Mouse (Mus musculus) monocyte, adult 5-6 weeks (primary cell): ENCODE measurements around the gene Ralb. TPM values are rescaled to one million over a fixed set of nuclear protein-coding genes. Genes with fewer than 3 reads are reported as not detected.

Source experiments
- ATAC-seq: fragments of 153-309, 156-312 bp; replicated peaks from 2 replicates; pipeline ENCODE4 v1.8.0; 2017; ENCODE audit warnings: mild to moderate bottlenecking; ENCODE audit not compliant: low TSS enrichment, insufficient number of reproducible peaks, severe bottlenecking, poor library complexity, low FRiP score
- total RNA-seq: library from RNA; stranded (forward); fragments of 200-1000, 200-491, 200-594 nt; gene quantifications from 3 replicates; pipeline ENCODE4 v1.2.3, GENCODE M21; 2017

Ralb gene
- total RNA-seq, 1 experiment from 2014 or later: 45.4 TPM

DNA sequence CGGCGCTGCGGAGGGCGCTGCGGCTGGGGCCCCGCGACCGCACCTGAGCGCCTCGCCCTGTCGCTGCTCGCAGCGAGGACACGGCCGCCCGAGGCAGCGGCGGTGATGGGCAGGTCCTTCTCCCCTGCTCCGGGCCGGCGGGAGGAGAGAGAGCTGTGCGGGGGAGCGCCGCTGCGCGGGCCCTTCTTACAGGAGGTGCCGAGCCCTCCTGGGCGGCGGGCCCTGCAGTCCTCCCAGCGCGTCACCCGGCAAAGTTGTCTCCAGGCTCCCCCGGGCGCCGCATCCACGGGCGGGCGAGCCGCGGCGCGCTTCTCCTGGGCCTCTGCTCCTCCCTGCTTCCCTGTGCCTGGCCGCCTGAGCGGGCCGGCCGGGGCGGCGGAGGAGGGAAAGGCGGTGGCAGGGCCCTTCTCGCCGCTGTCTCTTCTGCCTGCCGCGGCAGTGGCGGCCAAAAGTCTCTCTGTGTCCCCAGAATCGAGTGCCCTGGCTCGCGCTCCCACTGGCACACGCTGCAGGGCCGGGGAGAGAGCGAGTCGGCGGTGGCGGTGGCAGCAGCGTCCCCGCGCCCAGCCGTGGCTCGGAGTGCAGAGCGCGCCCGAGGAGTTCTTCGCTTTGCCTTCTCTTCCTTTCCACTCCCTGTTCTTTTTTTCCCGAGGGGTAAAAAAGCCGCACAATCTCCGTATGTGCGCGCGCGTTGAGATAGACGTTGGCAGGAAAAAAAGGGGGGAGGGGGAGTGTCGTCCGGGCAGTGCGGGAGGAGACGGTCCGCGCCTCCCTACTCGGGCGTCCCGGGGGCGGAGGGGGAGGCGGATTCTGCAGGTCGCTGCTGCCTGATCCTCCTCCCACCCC lies 82.8 kb downstream of the Ralb start, which contains the start of gene Inhbb:
Inhbb (minus strand) TSS at position 673 of the 846 bp plus-strand sequence.
- no peak for ATAC-seq

DNA sequence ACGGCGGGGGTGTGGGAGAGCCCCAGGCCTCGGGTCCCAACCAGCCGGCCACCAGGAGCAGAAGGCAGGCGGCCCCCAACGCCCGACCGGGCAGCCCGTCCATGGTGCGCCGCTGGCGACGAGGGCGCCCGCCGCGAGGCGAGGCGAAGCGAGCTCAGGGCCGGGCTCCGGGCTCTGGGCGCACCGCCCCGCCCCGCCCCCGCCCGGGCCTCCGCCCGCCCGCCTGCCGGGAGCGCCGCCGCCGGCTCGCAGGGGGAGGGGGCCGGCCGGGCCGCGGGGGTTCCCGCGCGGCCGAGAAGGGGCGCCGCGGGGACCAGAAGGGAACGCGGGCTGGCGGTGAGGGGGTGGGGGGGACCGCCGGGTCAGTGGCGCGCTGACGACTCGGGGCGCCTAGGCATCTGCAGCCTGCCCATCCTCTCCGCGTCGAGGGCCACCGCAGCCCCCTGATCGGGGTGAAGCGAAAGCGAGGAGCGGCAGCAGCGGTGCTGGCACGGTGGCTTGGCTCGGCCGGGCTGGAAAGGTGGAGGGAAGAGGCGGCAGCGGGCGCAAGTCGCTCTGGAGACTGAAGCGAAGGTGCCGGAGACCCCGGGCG lies 83.5 kb downstream of the Ralb start:
- ATAC-seq: no peak

Other genes with a start within 250 kb of the Ralb start
- gene Inhbb, start 82.5 kb downstream of the Ralb start, total RNA-seq: not detected in 3 replicates
- 12.0 to 22.8 TPM (median 15.4 TPM) in 3 replicates for gene Tmem185b, start 21.4 kb upstream of the Ralb start, total RNA-seq
- 0.19 to 1.3 TPM (median 0.76 TPM) in 3 replicates for gene Epb41l5, start 144.2 kb upstream of the Ralb start, total RNA-seq